Mouse (Mus musculus): ENCODE results near the gene Atp6v1f.
A peak's percentile ranks its signal among the peaks of the same experiment; 100 is the strongest.

DNA sequence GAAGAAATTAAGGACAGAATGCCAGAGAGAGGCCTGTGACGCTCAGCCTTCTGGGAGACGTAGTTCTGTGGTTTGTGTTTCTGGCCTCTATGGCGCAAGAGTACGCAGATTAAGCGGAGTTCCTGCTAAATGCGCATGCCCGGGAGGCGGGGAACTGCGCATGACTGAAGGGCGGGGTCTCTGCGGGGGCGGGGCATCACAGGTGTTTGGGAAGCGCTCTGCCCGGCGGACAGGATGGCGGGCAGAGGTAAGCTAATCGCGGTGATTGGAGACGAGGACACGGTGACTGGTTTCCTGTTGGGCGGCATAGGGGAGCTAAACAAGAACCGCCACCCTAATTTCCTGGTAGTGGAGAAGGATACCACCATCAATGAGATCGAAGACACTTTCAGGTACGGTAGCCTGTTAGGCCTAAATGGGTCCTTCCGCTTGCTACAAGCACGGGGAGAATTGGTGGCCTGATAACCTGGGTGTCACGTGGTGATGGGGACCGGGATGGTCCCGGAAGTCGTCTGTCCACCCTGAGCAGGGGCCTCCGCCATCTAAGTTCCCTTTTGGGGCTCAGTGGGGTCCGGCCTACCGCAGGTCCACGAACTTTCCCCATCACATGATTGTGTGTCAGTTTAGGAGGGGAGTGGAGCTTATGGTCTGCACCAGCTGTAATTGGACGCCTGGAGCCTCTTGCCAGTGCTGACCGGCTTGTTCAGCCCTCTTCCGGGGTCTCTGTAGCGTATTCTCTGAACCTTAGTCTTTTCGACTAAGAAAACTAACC, at the start of gene Atp6v1f:
- peak; percentile 81 for TF ChIP-seq USF1 (IDR thresholded peaks at IDR 0.05; ENCODE audit: low read depth)
- peak; percentile 51 for TF ChIP-seq POLR2A (IDR thresholded peaks at IDR 0.05; ENCODE audit: insufficient read length, low read depth)
- no peak for TF ChIP-seq E2F4 (IDR thresholded peaks at IDR 0.05; ENCODE audit: insufficient read depth)
- no peak for TF ChIP-seq TCF12 (IDR thresholded peaks at IDR 0.05; ENCODE audit: insufficient read depth, poor library complexity, severe bottlenecking)
- TF ChIP-seq REST (IDR thresholded peaks at IDR 0.05; ENCODE audit: insufficient read depth, insufficient read length) = no peak
- peak in 1 of 3 experiments; percentile 56 for TF ChIP-seq MYOD1 (IDR thresholded peaks at IDR 0.05; ENCODE audit: control insufficient read depth in 1 of 3, insufficient read length in 2 of 3, low read depth in 2 of 3)
- TF ChIP-seq CEBPB (IDR thresholded peaks at IDR 0.05; ENCODE audit: insufficient read depth, poor library complexity, severe bottlenecking) = peak; percentile 96
- no peak for TF ChIP-seq POLR2AphosphoS2 (IDR thresholded peaks at IDR 0.05; ENCODE audit: insufficient read length, low read depth)
- TF ChIP-seq TCF3 (IDR thresholded peaks at IDR 0.05; ENCODE audit: insufficient read length, low read depth) = no peak
